Mouse (Mus musculus) ES-Bruce4 (cell line): ENCODE results near the gene Gm10491. TPM values are rescaled to one million over a fixed set of nuclear protein-coding genes. Genes with fewer than 3 reads are reported as not detected.

Experiments used
- H3K27ac ChIP-seq: 2 replicates; pipeline ENCODE4 v1.5.1; 2012; ENCODE audit warnings: low read length, inconsistent platforms; ENCODE audit not compliant: insufficient read depth
- H3K27me3 ChIP-seq: 2 replicates; pipeline ENCODE4 v1.6.1; 2012; ENCODE audit warnings: mild to moderate bottlenecking, low read length, inconsistent platforms; ENCODE audit not compliant: control insufficient read depth, poor library complexity, insufficient read depth, severe bottlenecking
- H3K36me3 ChIP-seq: 2 replicates; pipeline ENCODE4 v1.6.1; 2012; ENCODE audit warnings: inconsistent platforms, mild to moderate bottlenecking, low read length, moderate library complexity; ENCODE audit not compliant: control insufficient read depth, poor library complexity, insufficient read depth, severe bottlenecking
- H3K4me1 ChIP-seq: one replicate; pipeline ENCODE4 v1.8.1; 2011; ENCODE audit warnings: low read length; ENCODE audit not compliant: control insufficient read depth, insufficient read depth
- H3K4me3 ChIP-seq: 2 replicates; pipeline ENCODE4 v1.5.1; 2011; ENCODE audit warnings: low read depth, mild to moderate bottlenecking, low read length
- H3K9ac ChIP-seq: 2 replicates; pipeline ENCODE4 v1.6.1; 2012; ENCODE audit warnings: low read depth, mild to moderate bottlenecking, inconsistent platforms; ENCODE audit not compliant: poor library complexity, severe bottlenecking
- H3K9me3 ChIP-seq: replicated peaks from 2 replicates; pipeline ENCODE4 v1.6.1; 2012; ENCODE audit warnings: mild to moderate bottlenecking, low read length, inconsistent platforms; ENCODE audit not compliant: control insufficient read depth, poor library complexity, insufficient read depth, severe bottlenecking
- CTCF ChIP-seq: IDR thresholded peaks from one replicate; pipeline ENCODE4 v1.8.1; 2011; ENCODE audit warnings: low read depth, low read length
- EP300 ChIP-seq: IDR thresholded peaks from 2 replicates; pipeline ENCODE4 v1.6.1; 2011; ENCODE audit warnings: low read depth, low read length; ENCODE audit not compliant: insufficient read depth
- POLR2A ChIP-seq: IDR thresholded peaks from one replicate; pipeline ENCODE4 v1.8.1; 2011; ENCODE audit warnings: low read length; ENCODE audit not compliant: insufficient read depth
- polyA plus RNA-seq: library from polyadenylated mRNA; stranded (reverse); fragments of >200 nt; gene quantifications from 2 replicates; pipeline ENCODE4 v1.2.4, GENCODE M21; 2011; ENCODE audit warnings: low read depth; ENCODE audit not compliant: missing spikeins, insufficient read depth, insufficient read length

Gene Gm10491
- polyA plus RNA-seq, 1 experiment: not detected

DNA sequence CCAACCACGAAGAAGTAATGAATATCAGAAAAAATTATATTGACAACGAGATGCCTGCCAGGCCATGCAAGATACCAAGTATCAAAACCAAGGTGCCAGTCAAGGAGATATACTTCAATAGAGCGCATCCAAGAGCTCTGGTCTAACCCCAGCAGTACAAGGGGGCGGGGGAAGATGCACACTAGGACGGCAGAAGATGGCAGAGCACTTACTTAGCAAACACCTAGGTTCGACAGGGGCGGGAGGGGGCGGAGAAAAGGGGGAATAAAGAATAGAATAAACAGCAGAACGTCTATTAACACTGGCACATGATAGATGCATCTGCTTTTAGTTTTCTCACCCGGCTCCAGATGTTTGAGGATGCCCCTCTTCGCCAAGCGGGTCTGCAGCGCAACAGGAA is 9.4 kb downstream of the Gm10491 start:
- Histone ChIP-seq H3K9ac (peak overlapping the region; percentile 72), H3K4me1 (no peaks in the 10 kb centered on the region), H3K27ac (no peak overlapping the region), H3K27me3 (no peaks in the 10 kb centered on the region), H3K36me3 (peaks cover 6% of the 10 kb centered on the region; the same call in 1 of the 2 replicates), H3K4me3 (peak overlapping the region; percentile 87), H3K9me3 (no peaks in the 10 kb centered on the region)
- TF ChIP-seq CTCF (no peak), POLR2A (no peak), EP300 (no peak)

DNA sequence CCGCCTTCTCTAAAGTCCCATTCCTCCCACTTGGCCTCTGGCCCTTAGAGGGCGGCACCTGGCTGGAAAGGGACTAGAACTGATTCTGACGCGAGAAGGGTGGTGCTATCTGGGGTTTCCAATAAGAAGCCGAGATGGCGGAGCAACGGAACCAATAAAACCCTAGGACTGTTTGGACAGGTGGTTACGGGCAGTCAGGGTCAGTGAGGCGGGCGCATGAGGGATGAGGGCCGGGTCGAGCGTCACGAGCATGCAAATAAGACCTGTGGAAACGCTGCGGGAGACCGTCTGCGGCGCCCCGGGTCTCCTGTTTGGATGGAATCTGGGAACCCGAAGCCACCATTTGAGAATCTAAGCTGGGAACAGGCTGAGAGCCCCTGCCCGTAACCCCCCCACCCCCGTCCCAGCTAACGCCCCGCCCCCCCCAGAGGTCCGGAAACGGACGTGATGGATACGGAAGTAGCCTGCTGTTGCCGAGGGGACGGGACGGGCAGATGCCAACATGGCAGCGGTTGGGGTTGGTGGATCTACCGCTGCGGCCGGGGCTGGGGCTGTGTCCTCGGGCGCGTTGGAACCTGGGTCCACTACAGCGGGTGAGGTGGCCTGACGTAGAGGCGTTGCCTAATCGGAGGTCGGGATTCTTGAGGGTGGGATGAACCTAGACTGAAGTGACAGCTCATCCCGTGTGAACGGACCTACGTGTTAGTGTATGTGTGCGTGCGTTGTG is 23.6 kb downstream of the Gm10491 start, which contains the start of gene Slc35a2:
Gene Slc35a2, plus strand, starts transcription at position 188 of the 727 bp plus-strand sequence.
- Histone ChIP-seq H3K4me3 (peak within 1 kb of the TSS; percentile 92), H3K9me3 (no peaks in the 10 kb centered on the region), H3K27ac (peak within 1 kb of the TSS; percentile 29), H3K27me3 (no peaks in the 10 kb centered on the region), H3K9ac (peak within 1 kb of the TSS; percentile 54), H3K4me1 (no peaks in the 10 kb centered on the region), H3K36me3 (no peaks in the 10 kb centered on the region)
- TF ChIP-seq CTCF (no peak), POLR2A (no peak), EP300 (no peak)

DNA sequence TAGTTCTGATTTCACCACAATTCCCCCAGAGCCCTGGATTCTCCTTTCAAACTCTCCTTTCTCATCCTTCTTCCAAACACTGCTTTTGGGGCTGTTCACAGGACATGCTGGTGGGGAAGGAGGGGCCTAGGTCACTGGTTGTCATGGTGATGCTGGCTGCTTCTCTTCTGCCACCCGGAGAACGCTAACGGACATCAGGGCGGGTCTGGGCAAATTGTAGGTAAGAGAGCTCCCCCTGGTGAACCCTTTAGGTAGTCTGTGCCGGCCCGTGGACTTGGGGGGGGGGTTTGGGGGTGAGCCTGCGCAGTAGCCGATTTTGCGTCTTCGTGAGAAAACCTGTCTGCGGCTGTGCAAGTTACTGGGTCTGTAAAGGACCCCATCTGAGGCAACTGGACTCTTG is 27.8 kb downstream of the Gm10491 start:
- Histone ChIP-seq H3K36me3 (no peaks in the 10 kb centered on the region), H3K9ac (no peak overlapping the region), H3K9me3 (no peaks in the 10 kb centered on the region), H3K27ac (no peak overlapping the region), H3K27me3 (no peaks in the 10 kb centered on the region), H3K4me1 (no peaks in the 10 kb centered on the region), H3K4me3 (peak overlapping the region; percentile 36)
- TF ChIP-seq CTCF: no peak
- no peak for TF ChIP-seq EP300
- TF ChIP-seq POLR2A: no peak

DNA sequence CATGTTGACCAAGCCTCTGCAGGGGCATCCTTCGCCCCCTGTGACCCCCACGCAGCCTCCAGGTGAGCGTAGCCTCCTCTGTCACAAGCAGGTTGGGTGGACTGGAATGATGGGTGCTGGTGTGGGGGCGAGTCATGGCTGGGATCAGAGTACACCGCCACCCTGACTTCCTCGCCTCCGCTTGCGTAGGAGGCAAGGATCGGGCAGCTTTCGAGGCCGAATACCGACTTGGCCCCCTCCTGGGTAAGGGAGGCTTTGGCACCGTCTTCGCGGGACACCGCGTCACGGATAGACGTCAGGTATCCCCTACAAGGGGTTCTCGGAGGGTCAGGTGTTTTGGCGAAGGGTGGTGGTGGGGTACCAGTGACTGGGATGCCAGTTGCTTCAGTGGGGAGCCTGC is 29.1 kb downstream of the Gm10491 start:
- no peaks in the 10 kb centered on the region for H3K9me3 ChIP-seq
- no peaks in the 10 kb centered on the region for H3K27me3 ChIP-seq
- peak overlapping the region; percentile 70 for H3K4me3 ChIP-seq
- no peaks in the 10 kb centered on the region for H3K4me1 ChIP-seq
- H3K27ac ChIP-seq: no peak overlapping the region
- H3K36me3 ChIP-seq: peaks cover 2% of the 10 kb centered on the region; the same call in 1 of the 2 replicates
- peak overlapping the region; percentile 55 for H3K9ac ChIP-seq
- TF ChIP-seq CTCF: no peak
- TF ChIP-seq POLR2A: no peak
- no peak for TF ChIP-seq EP300

DNA sequence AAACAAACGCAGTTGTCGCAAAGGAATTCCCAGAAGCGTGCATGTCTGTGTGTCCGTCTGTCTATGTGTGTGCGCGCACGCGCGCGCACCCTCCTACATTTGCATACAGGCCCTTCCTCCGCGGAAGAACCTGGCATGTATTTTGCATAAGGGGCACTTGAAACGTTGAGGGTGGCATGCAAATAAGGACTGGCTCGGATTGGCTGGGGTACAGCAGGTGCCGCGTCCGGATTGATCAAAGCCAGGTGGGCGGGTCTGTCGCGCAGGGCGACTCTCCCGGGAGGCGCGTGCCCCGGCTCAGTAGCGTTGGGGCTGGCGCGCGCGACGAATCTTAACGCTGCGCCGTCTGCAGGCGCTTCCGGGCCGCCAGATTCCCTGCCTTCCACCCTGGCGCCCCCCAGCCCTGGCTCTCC is 29.6 kb downstream of the Gm10491 start, which contains the start of gene Pim2:
Gene Pim2, plus strand, starts transcription at position 256 of the 413 bp plus-strand sequence.
- no peak within 1 kb of the TSS; the same call in 1 of the 2 replicates for H3K27ac ChIP-seq
- TF ChIP-seq CTCF: no peak
- TF ChIP-seq POLR2A: no peak
- TF ChIP-seq EP300: no peak
- peaks cover 2% of the 10 kb centered on the region; the same call in 1 of the 2 replicates for H3K36me3 ChIP-seq
- no peaks in the 10 kb centered on the region for H3K27me3 ChIP-seq
- no peaks in the 10 kb centered on the region for H3K4me1 ChIP-seq
- H3K9ac ChIP-seq: peak within 1 kb of the TSS; percentile 55
- H3K4me3 ChIP-seq: peak within 1 kb of the TSS; percentile 78
- H3K9me3 ChIP-seq: no peaks in the 10 kb centered on the region

DNA sequence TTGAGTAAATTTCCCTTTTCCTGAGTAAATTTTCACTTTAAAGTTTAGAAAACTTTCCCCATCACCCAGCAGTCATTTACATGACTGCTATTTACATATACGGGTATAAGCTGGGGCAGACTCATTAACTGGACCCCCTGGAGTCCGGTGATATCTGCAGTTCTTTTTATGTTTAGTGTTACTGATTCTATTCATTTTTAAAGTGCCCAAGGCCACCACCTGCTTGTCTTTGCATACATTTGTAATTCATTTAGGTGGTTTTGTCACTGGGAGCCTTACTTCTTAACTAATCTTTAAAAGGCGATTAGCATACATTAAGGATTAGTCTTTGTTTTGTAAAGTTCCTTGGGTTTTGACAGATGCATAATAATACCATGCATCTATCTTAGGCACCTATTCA is 37.8 kb downstream of the Gm10491 start:
- H3K27me3 ChIP-seq: no peaks in the 10 kb centered on the region
- H3K4me3 ChIP-seq: no peak overlapping the region
- TF ChIP-seq POLR2A (no peak), EP300 (no peak), CTCF (no peak)
- H3K9ac ChIP-seq: no peak overlapping the region
- H3K4me1 ChIP-seq: no peaks in the 10 kb centered on the region
- no peak overlapping the region for H3K27ac ChIP-seq
- H3K9me3 ChIP-seq: no peaks in the 10 kb centered on the region
- H3K36me3 ChIP-seq: peaks cover 19% of the 10 kb centered on the region
